Mouse (Mus musculus): ENCODE data around the gene Mfap1b.
"Not testable (repeated sequence)": the region's sequence is repeated elsewhere in the genome, so short reads cannot be mapped to it uniquely, and the experiment has no call there.

Mfap1b gene

GRCm38 (mm10) chr2:121473301-121474179 is at the start of gene Mfap1b:
TSS of gene Mfap1b (minus strand) at chr2:121474067.
- peak; percentile 93 for ATAC-seq (ENCODE audit: insufficient number of reproducible peaks, low FRiP score, low TSS enrichment)

DNA sequence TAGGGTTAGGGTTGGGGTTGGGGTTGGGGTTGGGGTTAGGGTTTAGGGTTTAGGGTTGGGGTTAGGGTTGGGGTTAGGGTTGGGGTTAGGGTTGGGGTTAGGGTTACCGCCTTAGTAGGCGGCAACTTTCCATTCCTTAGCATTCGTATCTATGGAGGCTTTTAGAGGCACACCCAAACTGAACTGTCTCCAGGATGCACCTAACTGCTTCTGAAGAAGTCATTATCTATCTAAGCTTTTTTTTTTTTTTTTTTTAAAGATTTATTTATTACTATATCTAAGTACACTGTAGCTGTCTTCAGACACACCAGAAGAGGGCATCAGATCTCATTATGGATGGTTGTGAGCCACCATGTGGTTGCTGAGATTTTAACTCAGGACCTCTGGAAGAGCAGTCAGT is 49.0 kb upstream of the Mfap1b start:
- not testable (repeated sequence) for ATAC-seq (ENCODE audit: insufficient number of reproducible peaks, low FRiP score, low TSS enrichment)

GRCm38 (mm10) chr2:121522006-121522405 is 48.1 kb upstream of the Mfap1b start:
- no peak for ATAC-seq (ENCODE audit: insufficient number of reproducible peaks, low FRiP score, low TSS enrichment)

GRCm38 (mm10) chr2:121518711-121519110 is 44.8 kb upstream of the Mfap1b start:
- not testable (repeated sequence) for ATAC-seq (ENCODE audit: insufficient number of reproducible peaks, low FRiP score, low TSS enrichment)

GRCm38 (mm10) chr2:121518106-121518505 is 44.2 kb upstream of the Mfap1b start:
- no peak for ATAC-seq (ENCODE audit: insufficient number of reproducible peaks, low FRiP score, low TSS enrichment)

DNA sequence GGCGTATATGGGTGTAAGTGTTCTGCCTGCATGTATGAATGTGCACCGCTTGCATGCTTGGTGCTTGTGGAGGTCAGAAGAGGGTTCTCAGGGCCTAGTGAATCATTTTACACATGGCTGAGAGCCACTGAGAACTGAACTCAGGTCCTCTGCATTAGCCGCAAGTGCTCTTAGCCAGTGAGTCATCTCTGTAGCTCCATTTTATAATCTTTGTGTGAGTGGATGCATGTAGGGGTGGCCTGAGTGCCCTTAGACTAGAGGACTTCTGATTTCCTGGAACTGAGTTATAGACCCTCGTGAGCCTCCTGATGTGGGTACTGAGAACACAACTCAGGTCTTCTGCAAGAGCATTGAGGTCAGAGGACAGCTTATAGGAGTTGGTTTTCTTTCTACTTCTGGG is 40.3 kb upstream of the Mfap1b start:
- no peak for ATAC-seq (ENCODE audit: insufficient number of reproducible peaks, low FRiP score, low TSS enrichment)

GRCm38 (mm10) chr2:121512991-121513765 is 39.3 kb upstream of the Mfap1b start:
- not testable (repeated sequence) for ATAC-seq (ENCODE audit: insufficient number of reproducible peaks, low FRiP score, low TSS enrichment)

DNA sequence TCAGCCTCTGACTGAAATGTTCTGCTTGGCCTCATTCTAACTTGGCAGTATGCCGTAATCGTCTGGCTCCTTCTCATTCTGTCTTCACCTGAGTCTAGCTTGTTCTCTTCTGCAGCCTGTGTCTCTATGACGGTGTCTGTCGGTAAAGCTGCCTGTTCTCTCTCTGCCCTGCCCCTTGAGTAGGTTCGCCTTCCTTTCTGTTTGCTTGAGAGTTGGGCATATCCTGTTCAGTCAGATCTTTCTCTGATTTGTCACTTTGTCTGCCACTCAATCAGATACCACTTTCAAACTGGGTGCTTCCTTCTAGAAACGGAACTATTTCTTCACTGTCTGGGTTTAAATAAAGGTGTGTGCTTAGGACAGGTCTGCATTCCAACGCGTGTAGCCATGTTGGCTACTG is 37.5 kb upstream of the Mfap1b start:
- ATAC-seq (ENCODE audit: insufficient number of reproducible peaks, low FRiP score, low TSS enrichment): no peak

DNA sequence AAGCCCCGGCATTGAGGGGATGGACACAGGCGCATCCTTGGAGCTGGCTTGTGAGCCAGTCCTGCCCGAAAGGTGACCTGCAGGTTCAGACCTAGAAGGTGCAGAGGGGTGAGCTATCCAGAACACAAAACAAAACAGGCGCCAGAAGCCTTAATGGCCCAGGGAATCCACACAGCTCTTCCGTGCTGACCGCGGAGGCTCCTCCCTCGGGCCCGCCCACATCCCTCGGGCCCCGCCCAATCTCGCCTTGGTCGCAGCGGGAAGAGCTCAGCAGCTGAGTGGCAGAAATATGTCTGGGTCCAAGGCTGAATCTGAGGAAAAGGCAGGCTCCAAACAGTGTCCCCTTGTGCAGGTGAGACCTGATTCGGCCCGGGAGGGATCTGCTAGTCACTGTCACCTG is 35.7 kb upstream of the Mfap1b start:
- ATAC-seq (ENCODE audit: insufficient number of reproducible peaks, low FRiP score, low TSS enrichment): no peak

- ATAC-seq (ENCODE audit: insufficient number of reproducible peaks, low FRiP score, low TSS enrichment): no peak
Measured at GRCm38 (mm10) chr2:121507951-121508330, 34.1 kb upstream of the Mfap1b start.

DNA sequence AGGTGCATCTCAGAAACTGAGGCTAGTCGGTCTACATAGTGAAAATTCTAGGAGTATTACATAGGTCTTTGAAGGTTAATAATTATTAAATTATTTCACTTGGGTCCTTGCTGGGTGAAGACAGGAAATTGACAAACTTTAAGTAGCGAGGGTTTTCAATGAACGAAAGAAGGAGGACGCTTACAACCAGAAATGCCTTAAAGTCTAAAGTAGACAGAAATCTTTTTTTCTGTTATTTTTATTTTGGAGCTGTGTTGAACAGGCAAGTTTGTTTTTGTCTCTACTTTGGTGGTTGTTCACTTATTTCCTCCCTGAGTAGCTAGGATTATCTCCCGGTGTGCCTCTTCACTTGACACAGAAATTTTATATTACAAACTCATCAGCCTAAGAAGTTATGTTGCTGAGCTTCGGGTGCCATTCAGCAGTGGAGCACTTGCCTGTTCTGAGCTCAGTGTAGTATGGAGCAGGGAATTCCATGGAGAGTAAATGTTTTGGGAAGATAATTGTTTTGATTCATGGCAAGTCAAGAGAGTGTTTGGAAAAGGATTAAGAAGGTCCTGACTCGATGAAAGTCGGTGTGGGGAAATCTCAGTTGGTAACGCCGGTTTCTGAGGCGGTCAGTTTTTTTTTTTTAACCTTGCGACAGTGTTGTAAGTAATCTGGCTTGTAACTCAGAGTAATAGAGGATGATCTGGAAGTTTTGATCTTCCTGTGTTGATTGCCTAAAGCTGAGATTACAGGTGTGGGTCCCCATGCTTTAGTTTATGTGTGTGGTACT is 33.5 kb upstream of the Mfap1b start:
- no peak for ATAC-seq (ENCODE audit: insufficient number of reproducible peaks, low FRiP score, low TSS enrichment)

DNA sequence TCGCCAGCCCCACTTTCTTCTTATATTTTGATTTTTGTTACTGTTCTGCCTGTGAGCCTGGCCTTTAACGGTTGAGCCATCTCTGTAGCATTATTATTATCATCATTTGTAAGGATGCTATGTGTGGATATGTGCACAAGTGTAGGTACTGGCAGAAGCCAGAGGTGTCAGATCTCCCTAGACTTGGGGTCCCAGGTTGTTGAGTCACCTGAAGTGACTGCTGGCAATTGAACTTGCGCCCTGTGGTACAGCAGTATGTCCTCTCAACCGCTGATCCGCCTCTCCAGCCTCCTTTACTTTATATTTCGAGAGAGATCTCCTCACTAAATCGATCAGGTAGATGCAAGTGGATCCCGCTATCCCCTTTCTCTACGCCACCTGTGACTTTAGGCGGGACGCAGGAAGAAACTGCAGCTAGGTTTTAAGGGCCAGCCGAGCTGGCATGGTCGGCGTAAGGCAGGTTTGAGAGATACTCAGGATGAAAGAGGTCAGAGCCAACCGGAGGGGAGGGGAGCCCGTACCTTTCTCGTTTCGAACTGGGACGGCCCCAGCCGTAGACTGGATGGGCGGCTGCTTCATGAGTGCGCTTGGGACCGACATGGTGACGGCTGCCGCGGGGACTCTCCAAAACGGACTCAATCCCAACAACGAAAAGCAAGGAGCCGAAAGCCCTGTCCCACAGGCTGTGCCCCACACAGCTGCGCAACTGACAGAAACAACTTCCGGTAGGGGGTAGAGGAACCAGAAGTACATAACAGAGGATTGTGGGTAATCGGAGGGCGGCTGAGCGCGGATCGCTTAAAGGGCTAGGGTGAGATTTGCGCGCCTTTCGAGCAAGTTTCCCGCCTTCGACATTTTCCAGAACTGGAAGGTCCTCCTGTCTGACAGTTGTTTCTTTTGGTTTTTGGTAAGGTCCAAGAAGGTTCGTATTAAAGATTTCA is 32.3 kb upstream of the Mfap1b start, which contains the start of the genes Mfap1a and Wdr76:
TSS of gene Mfap1a (minus strand) at position 724 of the 941 bp plus-strand sequence.
TSS of gene Wdr76 (plus strand) at position 782 of the 941 bp plus-strand sequence.
- peak; percentile 91 for ATAC-seq (ENCODE audit: insufficient number of reproducible peaks, low FRiP score, low TSS enrichment)

GRCm38 (mm10) chr2:121501550-121501949 is 27.7 kb upstream of the Mfap1b start:
- ATAC-seq (ENCODE audit: insufficient number of reproducible peaks, low FRiP score, low TSS enrichment): not testable (repeated sequence)

DNA sequence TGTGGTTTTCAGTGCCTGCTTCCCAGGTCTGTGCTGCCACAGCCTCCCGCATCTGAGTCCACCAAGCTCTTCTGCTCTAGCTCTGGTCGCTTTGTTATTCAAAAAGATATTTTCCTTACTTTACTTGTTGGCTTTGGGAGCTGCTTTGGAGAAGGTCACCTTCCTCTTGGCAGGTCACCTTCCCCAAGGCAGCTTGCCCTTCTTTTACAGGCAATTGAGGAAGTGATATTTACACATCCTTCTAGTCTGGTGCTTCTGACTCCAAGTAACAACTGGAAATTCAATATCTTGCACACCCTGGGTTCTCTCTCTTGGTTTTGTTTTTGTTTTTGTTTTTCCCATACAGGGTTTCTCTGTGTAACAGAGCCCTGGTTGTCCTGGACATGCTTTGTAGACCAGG is 10.5 kb upstream of the Mfap1b start:
- ATAC-seq (ENCODE audit: insufficient number of reproducible peaks, low FRiP score, low TSS enrichment): not testable (repeated sequence)

DNA sequence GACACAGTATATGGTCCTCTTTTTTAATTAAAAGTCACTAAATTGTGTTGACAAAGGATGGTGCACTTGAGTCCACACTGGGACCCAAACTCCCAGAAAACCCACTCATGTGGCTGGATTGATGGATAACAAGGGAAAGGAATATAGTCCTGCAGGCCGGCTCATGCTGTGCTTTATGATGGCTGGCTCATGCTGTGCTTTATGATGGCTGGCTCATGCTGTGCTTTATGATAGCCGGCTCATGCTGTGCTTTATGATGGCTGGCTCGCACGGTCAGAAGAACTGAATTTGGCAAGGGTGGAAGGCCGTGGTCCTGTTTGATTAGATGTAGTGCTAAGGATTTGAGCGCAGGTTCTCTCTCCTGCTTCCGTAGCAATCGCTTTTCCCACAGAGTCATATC is 9.7 kb upstream of the Mfap1b start:
- no peak for ATAC-seq (ENCODE audit: insufficient number of reproducible peaks, low FRiP score, low TSS enrichment)

- ATAC-seq (ENCODE audit: insufficient number of reproducible peaks, low FRiP score, low TSS enrichment): not testable (repeated sequence)
Measured at GRCm38 (mm10) chr2:121480916-121481315, 7.0 kb upstream of the Mfap1b start.

GRCm38 (mm10) chr2:121480498-121480897 is 6.6 kb upstream of the Mfap1b start:
- no peak for ATAC-seq (ENCODE audit: insufficient number of reproducible peaks, low FRiP score, low TSS enrichment)

GRCm38 (mm10) chr2:121477491-121478266 is 3.8 kb upstream of the Mfap1b start:
- no peak for ATAC-seq (ENCODE audit: insufficient number of reproducible peaks, low FRiP score, low TSS enrichment)

GRCm38 (mm10) chr2:121475306-121475705 is 1.4 kb upstream of the Mfap1b start:
- ATAC-seq (ENCODE audit: insufficient number of reproducible peaks, low FRiP score, low TSS enrichment): not testable (repeated sequence)

Data from cerebellum, adult (tissue).